Mouse (Mus musculus) E14TG2a.4 (cell line): ENCODE measurements around the gene Fntb.
"Not testable (repeated sequence)": the region's sequence is repeated elsewhere in the genome, so short reads cannot be mapped to it uniquely, and the experiment has no call there.

Source experiments
- H3K27me3 ChIP-seq: 2 replicates; pipeline ENCODE4 v1.6.1; 2014; ENCODE audit warnings: low read length, control low read depth; ENCODE audit not compliant: insufficient read depth
- H3K36me3 ChIP-seq: 2 replicates; pipeline ENCODE4 v1.6.1; 2014; ENCODE audit warnings: low read length, control low read depth; ENCODE audit not compliant: insufficient read depth
- H3K4me1 ChIP-seq: replicated peaks from 2 replicates; pipeline ENCODE4 v1.6.1; 2014; ENCODE audit warnings: low read depth, low read length, control low read depth
- H3K4me3 ChIP-seq: replicated peaks from 2 replicates; pipeline ENCODE4 v1.5.1; 2014; ENCODE audit warnings: mild to moderate bottlenecking, low read length
- H3K9me3 ChIP-seq: 2 replicates; pipeline ENCODE4 v1.6.1; 2014; ENCODE audit warnings: low read length, control low read depth
- CTCF ChIP-seq: conservative IDR thresholded peaks from 2 replicates; pipeline ENCODE4 v1.5.1; 2014; ENCODE audit warnings: low read length
- NANOG ChIP-seq: IDR thresholded peaks from 2 replicates; pipeline ENCODE4 v1.6.1; 2014; ENCODE audit warnings: borderline replicate concordance, low read length, mixed read lengths
- POU5F1 ChIP-seq: IDR thresholded peaks from 2 replicates; pipeline ENCODE4 v1.6.1; 2014; ENCODE audit warnings: low read length, borderline replicate concordance

Fntb gene

GRCm38 (mm10) chr12:76837844-76838650, 72.7 kb downstream of the Fntb start:
- Histone ChIP-seq H3K36me3 (peaks cover 3% of the 10 kb centered on the region), H3K27me3 (no peaks in the 10 kb centered on the region), H3K9me3 (no peaks in the 10 kb centered on the region), H3K4me1 (peaks cover 45% of the 10 kb centered on the region), H3K4me3 (peak overlapping the region; percentile 88)
- TF ChIP-seq CTCF = no peak
- TF ChIP-seq NANOG = no peak

GRCm38 (mm10) chr12:76839298-76839697, 73.9 kb downstream of the Fntb start:
- no peak overlapping the region for H3K4me3 ChIP-seq
- no peaks in the 10 kb centered on the region for H3K9me3 ChIP-seq
- H3K27me3 ChIP-seq = no peaks in the 10 kb centered on the region
- peaks cover 5% of the 10 kb centered on the region for H3K36me3 ChIP-seq
- peaks cover 47% of the 10 kb centered on the region for H3K4me1 ChIP-seq
- TF ChIP-seq CTCF (no peak), POU5F1 (no peak), NANOG (no peak)

GRCm38 (mm10) chr12:76840081-76840480, 74.7 kb downstream of the Fntb start:
- H3K4me1 ChIP-seq = peaks cover 51% of the 10 kb centered on the region
- TF ChIP-seq CTCF = no peak
- TF ChIP-seq POU5F1 = no peak
- TF ChIP-seq NANOG = no peak
- H3K27me3 ChIP-seq = no peaks in the 10 kb centered on the region
- peak overlapping the region; percentile 51 for H3K4me3 ChIP-seq
- no peaks in the 10 kb centered on the region for H3K9me3 ChIP-seq
- peaks cover 5% of the 10 kb centered on the region for H3K36me3 ChIP-seq

GRCm38 (mm10) chr12:76844346-76845061, 79.1 kb downstream of the Fntb start:
- H3K27me3 ChIP-seq = no peaks in the 10 kb centered on the region
- H3K4me1 ChIP-seq = peaks cover 36% of the 10 kb centered on the region
- peaks cover 5% of the 10 kb centered on the region for H3K36me3 ChIP-seq
- no peak overlapping the region for H3K4me3 ChIP-seq
- no peak for TF ChIP-seq NANOG
- no peak for TF ChIP-seq CTCF
- TF ChIP-seq POU5F1 = no peak
- H3K9me3 ChIP-seq = no peaks in the 10 kb centered on the region

GRCm38 (mm10) chr12:76852419-76852818, 87.0 kb downstream of the Fntb start:
- Histone ChIP-seq H3K27me3 (no peaks in the 10 kb centered on the region), H3K4me3 (no peak overlapping the region), H3K9me3 (no peaks in the 10 kb centered on the region), H3K4me1 (peaks cover 53% of the 10 kb centered on the region), H3K36me3 (no peaks in the 10 kb centered on the region)
- TF ChIP-seq CTCF (no peak), POU5F1 (no peak), NANOG (no peak)

- peaks cover 53% of the 10 kb centered on the region for H3K4me1 ChIP-seq
- no peaks in the 10 kb centered on the region for H3K27me3 ChIP-seq
- TF ChIP-seq CTCF (no peak), POU5F1 (no peak), NANOG (no peak)
- peaks cover 4% of the 10 kb centered on the region; the same call in 1 of the 2 replicates for H3K9me3 ChIP-seq
- H3K36me3 ChIP-seq = no peaks in the 10 kb centered on the region
- H3K4me3 ChIP-seq = peak overlapping the region; percentile 21; the same call in 1 of the 2 replicates
Measured at GRCm38 (mm10) chr12:76853378-76854142, 88.2 kb downstream of the Fntb start.

GRCm38 (mm10) chr12:76857087-76857486, 91.7 kb downstream of the Fntb start:
- H3K4me1 ChIP-seq = peaks cover 53% of the 10 kb centered on the region
- peaks cover 2% of the 10 kb centered on the region; the same call in 1 of the 2 replicates for H3K36me3 ChIP-seq
- peaks cover 6% of the 10 kb centered on the region; the same call in 1 of the 2 replicates for H3K9me3 ChIP-seq
- H3K27me3 ChIP-seq = no peaks in the 10 kb centered on the region
- H3K4me3 ChIP-seq = no peak overlapping the region
- no peak for TF ChIP-seq POU5F1
- TF ChIP-seq NANOG = no peak
- TF ChIP-seq CTCF = no peak

- not testable (repeated sequence) for H3K9me3 ChIP-seq, H3K4me3 ChIP-seq, H3K27me3 ChIP-seq
- peaks cover 44% of the 10 kb centered on the region for H3K4me1 ChIP-seq
- peaks cover 19% of the 10 kb centered on the region for H3K36me3 ChIP-seq
Measured at GRCm38 (mm10) chr12:76858788-76859187, 93.4 kb downstream of the Fntb start.
